Comparison of ENCODE assay signal across 7 mouse cellular contexts in genomic region chr17:5893092-5893491, GRCm38 (mm10). TPM values are rescaled to one million over a fixed set of nuclear protein-coding genes. Genes with fewer than 3 reads are reported as not detected.
DNase-seq lines count a peak whose midpoint lies in the region; ATAC-seq and TF ChIP-seq lines count a peak whose summit lies in the region.

No protein-coding gene starts in this region.

- no peak overlapping the region for H3K27ac ChIP-seq in neural tube, embryonic 15.5 days (replicated peaks)
- no peak overlapping the region for H3K27ac ChIP-seq in embryonic facial prominence, embryonic 11.5 days (replicated peaks; ENCODE audit: low read depth, low read length)
- H3K27ac ChIP-seq in stomach, postnatal 0 days (replicated peaks), result peak overlapping the region; percentile 84
- no peak overlapping the region for H3K27ac ChIP-seq in forebrain, embryonic 12.5 days

- H3K27me3 ChIP-seq in neural tube, embryonic 15.5 days (replicated peaks), result no peaks in the 10 kb centered on the region; the same call in 1 of the 2 replicates
- no peaks in the 10 kb centered on the region for H3K27me3 ChIP-seq in embryonic facial prominence, embryonic 11.5 days (ENCODE audit: control insufficient read depth, insufficient read depth, low read length)
- H3K27me3 ChIP-seq in stomach, postnatal 0 days (ENCODE audit: control insufficient read depth, insufficient read depth, low read length), result no peaks in the 10 kb centered on the region
- no peaks in the 10 kb centered on the region for H3K27me3 ChIP-seq in forebrain, embryonic 12.5 days

- no peaks in the 10 kb centered on the region for H3K9me3 ChIP-seq in neural tube, embryonic 15.5 days (replicated peaks)
- no peaks in the 10 kb centered on the region for H3K9me3 ChIP-seq in embryonic facial prominence, embryonic 11.5 days (replicated peaks; ENCODE audit: control insufficient read depth, low read length)
- H3K9me3 ChIP-seq in stomach, postnatal 0 days (ENCODE audit: control insufficient read depth, low read length), result no peaks in the 10 kb centered on the region
- H3K9me3 ChIP-seq in forebrain, embryonic 12.5 days, result no peaks in the 10 kb centered on the region

- TF ChIP-seq EP300 in stomach, postnatal 0 days (optimal IDR thresholded peaks at IDR 0.05), result no peak

- WGBS in neural tube, embryonic 15.5 days, result 29% methylated on average over 7 of the region's 7 CpGs
- 16% methylated on average over 7 of the region's 7 CpGs for WGBS in embryonic facial prominence, embryonic 11.5 days
- WGBS in large intestine, adult 2 months, result 27% methylated on average over 7 of the region's 7 CpGs
- 29% methylated on average over 7 of the region's 7 CpGs for WGBS in stomach, postnatal 0 days
- WGBS in forebrain, embryonic 12.5 days, result 39% methylated on average over 7 of the region's 7 CpGs

- no peak for TF ChIP-seq CTCF in stomach, postnatal 0 days (IDR thresholded peaks at IDR 0.05; ENCODE audit: low read depth)

- no peak for ATAC-seq in neural tube, embryonic 15.5 days (ENCODE audit: low FRiP score)
- ATAC-seq in embryonic facial prominence, embryonic 11.5 days (replicated peaks; ENCODE audit: insufficient number of reproducible peaks, low FRiP score, low TSS enrichment, low read depth), result no peak
- ATAC-seq in stomach, postnatal 0 days (ENCODE audit: low FRiP score, low TSS enrichment), result peak; percentile 90
- no peak for ATAC-seq in forebrain, embryonic 12.5 days (ENCODE audit: low FRiP score)

- DNase-seq in neural tube, embryonic 10.5 days (ENCODE audit: extremely low spot score, low spot score), result peak; percentile 43
- DNase-seq in embryonic facial prominence, embryonic 11.5 days (ENCODE audit: low spot score), result peak; percentile 22
- peak; percentile 90 for DNase-seq in large intestine, adult 2 months (ENCODE audit: low read depth, low spot score)
- peak; percentile 88 for DNase-seq in stomach, postnatal 0 days (ENCODE audit: low spot score)
- no peak for DNase-seq in spleen, postnatal 14 days (ENCODE audit: low spot score in 2 of 2)

- H3K36me3 ChIP-seq in neural tube, embryonic 15.5 days, result no peaks in the 10 kb centered on the region
- H3K36me3 ChIP-seq in embryonic facial prominence, embryonic 11.5 days (replicated peaks; ENCODE audit: control insufficient read depth, insufficient read depth, low read depth, low read length), result no peaks in the 10 kb centered on the region
- peaks cover 3% of the 10 kb centered on the region for H3K36me3 ChIP-seq in stomach, postnatal 0 days (ENCODE audit: control insufficient read depth, insufficient read depth, low read length)
- no peaks in the 10 kb centered on the region for H3K36me3 ChIP-seq in forebrain, embryonic 12.5 days (replicated peaks)

- H3K9ac ChIP-seq in neural tube, embryonic 15.5 days (replicated peaks), result no peak overlapping the region
- H3K9ac ChIP-seq in embryonic facial prominence, embryonic 11.5 days (replicated peaks; ENCODE audit: low read length), result no peak overlapping the region
- H3K9ac ChIP-seq in stomach, postnatal 0 days (ENCODE audit: low read length), result no peak overlapping the region
- no peak overlapping the region for H3K9ac ChIP-seq in forebrain, embryonic 12.5 days

- no peak overlapping the region for H3K4me2 ChIP-seq in neural tube, embryonic 15.5 days
- no peak overlapping the region for H3K4me2 ChIP-seq in embryonic facial prominence, embryonic 11.5 days (ENCODE audit: low read depth, low read length)
- H3K4me2 ChIP-seq in stomach, postnatal 0 days (replicated peaks; ENCODE audit: low read depth), result no peak overlapping the region
- H3K4me2 ChIP-seq in forebrain, embryonic 12.5 days, result no peak overlapping the region

- H3K4me1 ChIP-seq in neural tube, embryonic 15.5 days, result no peaks in the 10 kb centered on the region
- peaks cover 2% of the 10 kb centered on the region; the same call in 1 of the 2 replicates for H3K4me1 ChIP-seq in embryonic facial prominence, embryonic 11.5 days (ENCODE audit: control insufficient read depth, insufficient read depth, low read length)
- no peaks in the 10 kb centered on the region for H3K4me1 ChIP-seq in stomach, postnatal 0 days (replicated peaks; ENCODE audit: control insufficient read depth, insufficient read depth)
- H3K4me1 ChIP-seq in forebrain, embryonic 12.5 days, result peaks cover 9% of the 10 kb centered on the region

- no peak overlapping the region for H3K4me3 ChIP-seq in neural tube, embryonic 15.5 days (replicated peaks)
- H3K4me3 ChIP-seq in embryonic facial prominence, embryonic 11.5 days (ENCODE audit: low read depth, low read length), result no peak overlapping the region
- no peak overlapping the region for H3K4me3 ChIP-seq in stomach, postnatal 0 days (ENCODE audit: low read depth, low read length)
- H3K4me3 ChIP-seq in forebrain, embryonic 12.5 days (replicated peaks), result no peak overlapping the region

RNA-seq across cellular contexts. Expression of gene Synj2, which starts 48.0 kb away (rescaled TPM):
- polyA plus RNA-seq in neural tube, embryonic 15.5 days (2015; fragmentation: Nextera tagmentation; extraction: Ambion mirVana), result 1.5 and 2.7 TPM in 2 replicates
- 1.9 and 2.0 TPM in 2 replicates for polyA plus RNA-seq in embryonic facial prominence, embryonic 11.5 days (2014; fragmentation: Nextera tagmentation; extraction: Ambion mirVana)
- 4.3 and 5.7 TPM in 2 replicates for polyA plus RNA-seq in large intestine, adult 2 months (2012; rRNA removed)
- polyA plus RNA-seq in stomach, postnatal 0 days (2015; fragmentation: Nextera tagmentation; extraction: Ambion mirVana), result 3.2 and 3.3 TPM in 2 replicates
- polyA plus RNA-seq in forebrain, embryonic 12.5 days (2016; fragmentation: Nextera tagmentation; extraction: Ambion mirVana), result 0.96 and 1.1 TPM in 2 replicates

RNA-seq across cellular contexts. Expression of gene Snx9, which starts 52.0 kb away (rescaled TPM):
- 8.1 and 12.6 TPM in 2 replicates for polyA plus RNA-seq in neural tube, embryonic 15.5 days (2015; fragmentation: Nextera tagmentation; extraction: Ambion mirVana)
- polyA plus RNA-seq in embryonic facial prominence, embryonic 11.5 days (2014; fragmentation: Nextera tagmentation; extraction: Ambion mirVana), result 30.4 and 31.2 TPM in 2 replicates
- 42.8 and 75.3 TPM in 2 replicates for polyA plus RNA-seq in large intestine, adult 2 months (2012; rRNA removed)
- 34.8 and 36.3 TPM in 2 replicates for polyA plus RNA-seq in stomach, postnatal 0 days (2015; fragmentation: Nextera tagmentation; extraction: Ambion mirVana)
- 12.1 and 15.1 TPM in 2 replicates for polyA plus RNA-seq in forebrain, embryonic 12.5 days (2016; fragmentation: Nextera tagmentation; extraction: Ambion mirVana)

Comparison
In these comparisons a context has a peak if more than half of its experiments do, and no peak if none do; other contexts are left out.
1. DNase-seq: peak in neural tube, embryonic 10.5 days (single experiment), embryonic facial prominence, embryonic 11.5 days (single experiment), large intestine, adult 2 months (single experiment) and stomach, postnatal 0 days (single experiment); none in spleen, postnatal 14 days (0 of 2).